Mouse (Mus musculus): ENCODE results near the gene Hat1. TPM values are rescaled to one million over a fixed set of nuclear protein-coding genes. Genes with fewer than 3 reads are reported as not detected.

The Hat1 gene
- total RNA-seq, 4 experiments from 2014 or later: 16.8 to 20.9 (median 18.7) TPM

DNA sequence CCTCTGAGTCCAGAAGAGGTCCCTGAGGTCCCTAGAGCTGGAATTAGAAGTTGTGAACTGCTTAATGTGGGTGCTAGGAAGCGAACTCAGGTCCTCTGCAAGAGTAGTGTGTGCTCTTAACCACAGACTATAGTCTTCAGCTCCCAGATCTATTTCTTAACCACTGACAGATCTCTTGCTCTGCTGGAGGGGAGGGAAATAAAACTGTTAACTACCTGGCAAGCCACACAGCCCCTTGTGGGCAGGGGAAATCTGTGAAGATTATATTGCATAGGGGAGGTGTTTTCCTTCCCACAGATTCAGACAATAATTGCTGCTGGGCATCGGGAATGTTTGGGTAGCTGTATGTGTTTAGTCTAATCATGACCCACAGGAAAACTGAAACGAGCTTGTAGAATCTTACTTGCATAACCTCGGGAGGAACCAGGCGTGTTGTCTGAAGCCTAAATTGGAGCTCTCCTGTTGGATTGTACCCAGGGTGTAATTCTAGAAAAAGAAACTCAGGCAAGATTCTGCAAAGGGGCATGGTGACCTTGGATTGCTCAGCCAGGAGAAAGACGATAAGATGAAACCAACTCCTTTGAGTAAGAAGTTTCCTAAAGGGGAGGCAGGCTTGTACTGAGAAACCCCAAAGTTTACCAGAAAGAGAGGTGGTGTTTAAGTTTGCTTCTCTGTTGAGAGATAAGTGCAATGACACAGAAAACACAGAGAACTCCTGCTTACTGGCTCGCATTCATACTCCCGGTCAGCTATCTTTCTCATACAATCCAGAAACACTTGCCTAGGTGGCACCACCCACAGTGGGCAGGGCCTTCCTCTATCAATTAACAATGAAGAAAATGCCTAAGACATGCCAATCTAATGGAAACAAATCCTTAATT lies 14.2 kb upstream of the Hat1 start:
- no peak for DNase-seq (ENCODE audit: low spot score in 2 of 2)

DNA sequence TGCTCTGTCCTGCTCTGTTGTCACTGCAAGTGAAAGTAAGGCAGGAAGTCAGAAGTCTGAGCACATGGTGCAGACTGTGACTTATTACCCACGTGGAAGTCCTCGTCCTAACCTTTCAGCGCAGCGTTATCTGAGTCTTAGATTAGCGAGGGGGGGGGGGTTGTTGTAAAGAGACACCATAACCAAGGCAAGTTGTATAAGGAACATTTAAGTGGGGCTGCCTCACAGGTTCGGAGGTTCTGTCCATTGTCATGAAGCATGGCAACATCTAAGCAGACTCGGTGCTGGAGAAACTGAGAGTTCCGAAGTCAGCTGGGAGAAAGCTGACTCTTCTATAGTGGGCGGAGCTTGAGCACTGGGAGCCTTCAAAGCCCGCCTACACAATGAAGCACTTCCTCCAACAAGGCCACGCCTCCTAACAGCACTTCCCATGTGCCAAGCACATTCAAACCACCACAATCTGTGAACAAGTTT lies 12.3 kb upstream of the Hat1 start:
- DNase-seq (ENCODE audit: low spot score in 2 of 2): no peak

DNA sequence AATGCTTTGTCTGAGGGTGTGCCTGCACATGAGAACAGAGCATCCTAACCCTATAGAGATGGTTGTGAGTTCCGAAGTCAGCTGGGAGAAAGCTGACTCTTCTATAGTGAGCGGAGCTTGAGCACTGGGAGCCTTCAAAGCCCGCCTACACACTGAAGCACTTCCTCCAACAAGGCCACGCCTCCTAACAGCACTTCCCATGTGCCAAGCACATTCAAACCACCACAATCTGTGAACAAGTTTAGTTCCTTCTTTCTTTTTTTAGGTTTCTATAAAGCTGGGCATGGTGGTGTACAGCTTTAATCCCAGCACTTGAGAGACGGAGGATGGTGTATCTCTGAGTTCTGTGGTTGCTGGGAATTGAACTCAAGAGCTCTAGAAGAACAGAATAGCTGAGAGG lies 11.3 kb upstream of the Hat1 start:
- no peak for DNase-seq (ENCODE audit: low spot score in 2 of 2)

DNA sequence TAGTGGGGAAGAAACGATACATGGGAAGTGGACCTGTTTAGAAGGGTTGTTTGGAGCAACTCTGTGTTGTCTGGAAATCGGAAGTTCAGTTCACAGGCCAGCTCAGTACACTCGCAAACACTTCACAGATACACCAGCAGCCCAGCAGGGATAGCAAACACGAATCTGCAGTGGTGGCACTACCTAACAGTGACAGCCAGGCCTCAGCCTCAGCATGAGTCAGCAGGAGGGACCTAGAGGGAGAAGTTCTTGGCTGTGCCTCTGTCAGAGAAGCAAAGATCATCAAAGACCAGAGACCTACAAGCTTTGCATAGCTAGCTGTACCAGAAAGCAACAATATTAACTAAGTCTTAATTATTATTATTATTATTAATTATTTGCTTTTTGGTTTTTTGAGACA lies 6.8 kb upstream of the Hat1 start:
- DNase-seq (ENCODE audit: low spot score in 2 of 2): no peak

DNA sequence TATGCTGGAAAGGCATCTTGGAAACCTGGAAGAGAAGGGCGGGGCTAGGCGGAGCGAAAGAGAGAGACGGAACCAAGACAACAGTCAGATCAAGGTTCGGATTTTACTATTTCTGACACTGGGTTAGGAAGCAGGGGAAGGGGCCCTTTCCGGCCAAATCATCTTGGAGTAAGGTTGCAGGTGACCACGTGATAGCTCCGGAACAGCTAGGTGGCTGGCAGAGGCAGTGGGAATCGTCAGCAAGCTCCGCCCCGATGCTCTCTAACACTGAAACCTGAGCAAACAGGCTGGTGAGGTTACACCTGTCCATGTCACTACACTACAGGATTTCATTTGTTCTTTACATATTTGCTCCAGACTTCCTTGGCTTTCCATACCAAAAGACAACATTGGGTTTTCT lies 4.9 kb upstream of the Hat1 start:
- no peak for DNase-seq (ENCODE audit: low spot score in 2 of 2)

DNA sequence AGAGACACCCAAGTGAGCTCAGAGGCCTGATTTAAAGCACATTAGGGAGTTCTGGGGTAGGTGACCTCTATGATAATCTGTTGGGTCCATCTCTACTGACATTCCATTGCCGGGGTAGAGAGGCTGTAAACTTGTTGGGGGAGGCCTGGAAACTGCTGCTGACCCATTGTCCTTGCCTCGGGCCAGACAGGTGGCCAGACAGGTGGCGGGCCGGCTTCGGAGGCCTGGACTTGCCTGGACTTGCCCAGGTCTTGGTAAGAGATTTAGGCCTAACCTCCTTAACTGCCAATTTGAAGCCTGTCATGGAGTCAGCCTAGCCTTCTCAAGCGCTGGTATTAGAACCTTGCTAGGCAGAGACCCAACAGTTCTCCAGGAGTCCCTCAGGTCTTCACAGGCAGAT lies 992 bp upstream of the Hat1 start:
- no peak for DNase-seq (ENCODE audit: low spot score in 2 of 2)

DNA sequence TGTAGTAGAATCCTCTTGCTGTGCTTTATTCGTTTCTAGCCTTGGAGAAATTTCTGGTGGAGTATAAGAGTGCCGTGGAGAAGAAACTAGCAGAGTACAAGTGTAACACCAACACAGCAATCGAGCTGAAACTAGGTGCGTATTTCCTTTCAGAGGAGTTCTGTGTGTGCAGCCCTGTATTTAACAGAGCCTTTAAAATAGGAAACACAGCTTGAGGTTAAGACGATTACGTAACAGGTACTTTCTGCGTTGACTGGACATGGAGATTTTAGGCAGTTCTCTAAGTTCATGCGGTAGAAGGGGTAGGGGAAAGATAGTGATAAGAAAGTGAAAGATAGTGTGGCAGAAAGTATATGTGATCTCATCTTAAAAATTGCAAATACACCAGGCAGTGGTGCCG lies 1.1 kb downstream of the Hat1 start:
- no peak for DNase-seq (ENCODE audit: low spot score in 2 of 2)

DNA sequence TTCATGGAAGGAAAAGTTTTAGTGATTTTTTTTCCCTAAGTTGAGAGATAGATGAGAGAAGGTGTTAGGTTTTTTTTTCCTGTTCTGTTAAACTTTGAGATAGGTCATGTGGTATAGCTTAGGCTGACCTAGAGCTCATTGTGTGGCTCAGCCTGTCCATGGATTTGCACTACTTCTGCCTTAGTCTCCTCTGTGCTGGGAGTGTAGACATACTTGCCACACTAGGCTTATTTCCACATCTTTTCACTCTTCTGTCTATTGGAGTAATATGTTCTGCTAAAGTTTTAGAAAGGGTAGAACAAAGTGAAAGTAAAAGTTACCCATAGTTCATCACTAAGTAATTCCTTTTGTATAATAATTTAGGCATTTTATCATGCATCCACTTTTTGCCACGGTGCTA lies 16.9 kb downstream of the Hat1 start:
- no peak for DNase-seq (ENCODE audit: low spot score in 2 of 2)

DNA sequence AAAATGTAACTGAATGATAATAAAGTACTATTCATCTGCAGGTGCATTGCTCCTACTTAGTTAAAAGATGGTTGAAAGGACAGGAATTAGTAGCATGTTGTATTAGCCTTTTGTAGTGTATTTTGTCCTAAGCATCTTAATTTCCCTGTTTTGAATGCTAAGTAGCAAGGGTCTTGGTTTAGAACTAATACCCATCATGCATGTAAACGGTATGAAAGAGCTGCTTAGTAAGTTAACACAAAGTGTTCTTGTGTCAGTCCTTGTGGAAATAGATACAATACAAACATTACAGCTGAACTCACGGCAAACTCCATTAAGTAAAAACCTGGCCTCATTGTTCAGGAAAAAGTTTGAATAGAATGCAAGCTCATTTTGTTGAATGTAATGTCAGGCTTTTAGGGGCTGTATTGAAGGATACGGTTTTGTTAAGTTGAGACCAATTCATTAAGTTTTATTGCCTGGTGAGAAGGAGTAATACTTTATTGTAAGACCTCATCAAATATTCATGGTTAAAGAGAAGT lies 30.1 kb downstream of the Hat1 start:
- DNase-seq (ENCODE audit: low spot score in 2 of 2): no peak

DNA sequence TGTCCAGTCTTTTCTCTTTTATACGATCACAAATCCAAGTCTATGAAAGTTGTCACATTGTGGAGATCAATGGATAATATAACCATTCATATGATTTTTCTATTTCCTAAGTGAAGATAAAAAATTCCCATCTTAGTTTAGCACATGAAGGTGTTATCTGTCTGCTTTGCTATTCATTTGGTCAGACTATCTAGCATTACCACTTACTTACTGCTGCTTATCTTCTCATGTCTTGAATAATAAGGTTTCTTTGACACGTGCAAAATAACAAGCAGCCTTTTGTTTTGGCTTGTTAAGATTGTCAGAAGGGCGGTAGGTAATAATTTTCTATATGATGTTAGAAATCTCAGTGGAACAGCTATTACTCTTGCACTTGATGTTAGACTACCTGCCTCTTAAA lies 30.6 kb downstream of the Hat1 start:
- DNase-seq (ENCODE audit: low spot score in 2 of 2): no peak

DNA sequence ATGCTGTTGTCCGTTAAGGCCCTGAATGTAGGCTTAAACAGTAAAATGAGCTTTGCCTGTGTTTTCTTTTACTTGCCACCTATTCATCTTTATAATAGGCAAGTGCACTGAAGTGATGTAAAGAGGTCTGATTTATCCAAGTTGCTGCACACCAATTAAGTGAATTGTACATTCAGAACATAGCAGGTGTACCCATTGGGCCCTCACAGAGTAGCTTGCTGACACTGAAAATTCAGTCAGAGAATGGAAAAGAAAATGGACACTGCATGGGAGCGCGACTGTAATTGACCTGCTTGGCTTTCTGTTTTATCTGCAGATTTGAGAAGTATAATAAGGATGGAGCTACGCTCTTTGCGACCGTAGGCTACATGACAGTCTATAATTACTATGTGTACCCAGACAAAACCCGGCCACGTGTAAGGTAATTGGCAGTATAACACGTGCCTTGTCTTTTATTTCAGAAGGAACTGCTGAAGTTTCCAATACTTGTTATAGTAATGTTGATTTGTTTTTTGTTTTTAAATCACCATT lies 32.2 kb downstream of the Hat1 start:
- DNase-seq (ENCODE audit: low spot score in 2 of 2): no peak

DNA sequence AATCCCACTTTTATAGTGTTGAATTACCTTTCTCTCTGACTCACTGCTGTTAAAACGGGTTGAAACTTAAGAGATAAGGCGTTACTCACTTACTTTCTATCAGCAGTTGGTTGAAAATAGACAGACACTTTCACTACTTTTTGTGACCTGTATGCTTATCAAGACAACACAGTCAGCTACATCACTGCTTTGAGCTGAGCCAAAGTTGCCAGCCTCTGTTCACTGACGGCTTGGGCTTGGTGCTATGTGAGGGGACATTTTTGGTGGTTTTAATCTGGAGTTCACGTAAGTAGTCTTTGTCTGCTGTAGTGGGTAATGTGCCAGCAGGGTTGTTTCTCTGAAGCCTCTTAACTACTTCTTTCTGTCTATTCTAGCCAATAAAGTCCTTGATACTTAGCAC lies 35.8 kb downstream of the Hat1 start:
- DNase-seq (ENCODE audit: low spot score in 2 of 2): no peak

DNA sequence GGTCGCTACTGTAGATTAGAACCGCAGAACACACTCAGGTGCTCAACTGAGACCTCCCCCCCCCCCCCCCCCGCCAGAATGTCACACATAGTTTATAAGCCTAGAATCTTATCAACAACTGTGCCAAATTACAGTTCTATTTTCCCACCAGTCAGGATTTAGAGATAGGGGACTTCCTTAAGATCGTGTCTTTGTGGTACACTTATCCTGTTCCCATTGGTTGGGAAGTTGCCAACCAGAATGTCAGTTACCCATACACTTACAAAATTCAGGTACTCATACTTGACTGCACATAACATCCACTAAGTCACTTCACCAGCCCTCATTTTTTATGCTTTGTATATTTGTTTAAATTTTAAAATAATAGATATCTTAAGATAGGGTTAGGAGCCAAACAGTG lies 46.7 kb downstream of the Hat1 start:
- no peak for DNase-seq (ENCODE audit: low spot score in 2 of 2)

DNA sequence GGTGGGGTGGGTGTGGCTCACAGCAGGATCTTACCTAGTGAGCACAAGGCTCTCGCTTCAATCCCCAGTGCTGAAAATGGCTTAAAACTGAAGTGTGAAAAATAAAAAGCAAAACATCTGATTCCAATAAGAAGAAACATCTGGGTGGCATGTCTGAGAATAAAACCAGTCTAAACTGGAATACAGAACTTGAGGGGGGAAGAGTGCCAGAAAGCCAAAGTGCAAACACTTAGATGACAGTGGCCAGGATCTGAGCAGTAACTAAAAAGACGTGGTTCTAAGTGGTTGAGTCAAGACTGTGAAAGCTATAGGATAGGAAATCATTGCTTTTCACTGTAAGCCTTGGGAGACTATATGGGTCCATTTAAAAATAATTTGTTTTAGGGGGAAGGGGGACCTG lies 54.6 kb downstream of the Hat1 start:
- no peak for DNase-seq (ENCODE audit: low spot score in 2 of 2)

DNA sequence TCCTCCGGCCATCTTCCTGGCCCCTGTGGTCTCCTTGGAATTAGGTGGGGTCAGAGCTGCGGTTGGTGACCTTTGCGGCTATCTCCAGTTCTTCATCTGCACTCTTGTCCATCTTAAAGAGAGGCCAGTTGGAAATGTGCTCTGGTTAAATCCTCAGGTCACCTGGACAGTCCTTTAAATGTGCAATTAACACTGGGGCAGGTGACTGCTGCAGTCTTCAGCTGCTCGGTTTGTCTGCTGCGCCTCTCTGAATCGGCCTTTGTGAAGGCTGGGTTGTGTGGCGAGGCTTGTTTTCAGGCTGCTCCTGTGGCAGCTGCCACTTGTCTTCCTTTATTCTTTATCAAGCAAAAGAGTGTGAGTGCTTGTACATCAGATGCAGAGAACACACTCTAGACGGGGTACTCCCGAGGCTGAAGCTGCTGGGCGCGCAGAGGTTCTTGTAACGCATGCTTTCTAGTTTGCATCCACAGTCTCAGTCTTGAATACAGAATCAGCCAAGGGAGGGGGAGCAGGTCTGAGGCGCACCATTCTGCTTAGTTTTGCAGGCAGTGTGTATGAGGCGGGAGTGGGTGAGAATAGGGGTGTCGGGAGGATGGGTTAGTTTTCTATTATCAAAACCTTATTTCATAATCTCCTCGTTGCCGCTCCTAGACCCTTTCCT lies 56.9 kb downstream of the Hat1 start:
- no peak for DNase-seq (ENCODE audit: low spot score in 2 of 2)

DNA sequence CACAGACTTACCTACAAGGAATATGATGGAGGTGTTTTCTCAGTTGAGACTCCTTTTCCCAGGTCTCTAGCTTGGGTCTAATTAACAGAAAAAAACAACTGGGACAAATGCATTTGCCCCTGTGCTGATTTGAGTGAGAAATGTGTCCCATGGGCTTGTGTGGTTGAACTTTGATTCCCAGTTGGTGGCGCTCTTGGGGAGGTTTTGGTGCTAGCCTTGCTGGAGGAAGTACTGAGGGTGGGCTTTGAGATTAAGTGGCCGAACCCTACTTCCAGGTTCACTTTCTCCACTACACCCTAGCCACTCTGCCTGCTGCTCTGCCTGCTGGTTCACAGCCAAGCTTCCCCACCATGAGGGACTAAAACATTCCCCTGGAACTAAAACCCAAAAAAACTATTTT lies 60.8 kb downstream of the Hat1 start:
- no peak for DNase-seq (ENCODE audit: low spot score in 2 of 2)

DNA sequence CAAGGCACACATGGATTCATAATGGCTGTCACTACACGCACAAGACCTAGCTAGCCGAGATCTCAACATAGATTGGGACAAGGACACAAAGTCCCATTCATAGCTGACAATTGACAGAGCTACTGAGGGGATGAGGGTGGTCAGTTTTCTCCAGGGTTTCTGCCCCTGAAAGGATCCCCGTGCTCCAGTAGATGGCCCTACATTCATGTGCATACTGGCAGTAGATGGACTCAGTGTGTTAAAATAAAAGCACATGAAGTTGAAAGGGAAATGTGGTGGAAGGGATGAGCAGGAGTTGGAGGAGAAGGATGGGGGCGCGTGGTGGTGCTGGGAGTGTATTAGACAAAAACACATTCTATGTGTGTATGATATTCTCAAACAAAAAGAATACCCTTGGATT lies 63.0 kb downstream of the Hat1 start:
- DNase-seq (ENCODE audit: low spot score in 2 of 2): no peak

DNA sequence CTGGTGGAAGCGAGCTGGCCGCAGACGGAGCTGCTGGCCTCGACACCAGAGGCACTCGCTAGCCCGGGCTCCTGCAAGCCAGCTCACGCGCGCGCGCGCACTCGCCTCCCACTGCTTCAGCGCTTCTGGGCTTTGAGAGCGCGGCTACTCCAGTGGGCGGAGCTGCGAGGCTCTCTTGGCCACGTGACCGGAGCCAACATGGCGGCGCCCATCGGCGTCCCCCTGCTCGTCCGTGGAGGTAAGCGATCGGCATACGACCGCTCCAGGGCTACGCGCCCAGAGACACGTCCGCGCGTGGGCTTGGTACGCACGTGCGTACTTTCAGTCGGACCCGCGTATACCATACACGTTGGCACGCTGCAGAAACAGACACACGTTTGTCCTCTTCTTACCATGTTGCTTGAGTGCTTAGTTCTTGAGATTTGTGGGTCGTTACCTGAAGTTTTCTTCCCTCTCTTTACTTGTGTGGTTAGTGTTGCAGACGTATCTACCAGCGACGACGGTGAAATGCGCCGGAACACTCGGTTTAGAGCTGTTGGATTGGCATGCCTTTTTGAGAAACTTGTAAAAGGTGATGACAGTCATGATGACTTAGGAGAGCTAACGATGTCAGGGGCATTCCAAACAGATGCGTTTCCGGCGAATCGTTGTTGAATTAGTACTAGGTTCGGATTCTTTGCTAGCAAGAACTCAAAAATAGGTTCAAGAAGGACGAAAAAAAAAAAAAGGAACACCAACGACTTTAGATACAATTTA lies 64.6 kb downstream of the Hat1 start, which contains the start of gene Metap1d:
Metap1d (plus strand) TSS at position 116 of the 756 bp plus-strand sequence.
- DNase-seq (ENCODE audit: low spot score in 2 of 2): peak; percentile 92 to 94

DNA sequence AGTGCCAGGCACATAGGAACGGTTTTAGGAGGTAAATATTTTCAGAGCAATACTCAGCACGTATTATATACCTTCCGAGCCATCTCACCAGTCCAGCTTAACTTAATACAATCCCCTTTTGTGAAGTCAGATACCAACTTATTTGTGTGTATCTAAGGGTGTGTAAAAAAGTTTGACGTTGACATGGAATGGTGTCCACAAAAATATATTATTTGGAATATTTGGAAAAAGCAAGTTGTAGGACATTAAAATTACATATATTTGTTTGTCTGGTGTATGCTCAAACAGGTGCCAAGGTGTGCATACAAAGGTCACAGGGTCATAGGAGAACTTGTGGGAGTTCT lies 65.1 kb downstream of the Hat1 start:
- DNase-seq (ENCODE audit: low spot score in 2 of 2): no peak

DNA sequence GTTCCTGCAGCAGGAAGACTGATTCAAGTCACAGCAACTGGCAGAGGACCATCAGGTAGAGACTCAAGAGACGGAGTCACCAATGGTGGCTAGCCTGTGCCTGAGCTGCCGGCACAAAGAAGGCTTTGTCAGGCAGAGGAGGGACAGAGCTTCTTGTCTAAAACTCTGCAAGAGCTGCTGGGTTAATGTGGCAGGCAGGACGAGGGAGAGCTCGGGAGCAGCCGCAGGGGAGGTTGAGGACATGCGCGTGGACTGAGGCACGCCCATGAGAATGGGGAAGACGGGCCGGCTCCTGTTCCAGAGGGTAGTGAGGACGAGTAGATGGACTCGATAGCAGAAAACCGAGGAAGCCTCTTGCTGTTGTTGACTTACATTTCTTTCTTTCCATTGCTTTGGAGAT lies 69.9 kb downstream of the Hat1 start:
- no peak for DNase-seq (ENCODE audit: low spot score in 2 of 2)

DNA sequence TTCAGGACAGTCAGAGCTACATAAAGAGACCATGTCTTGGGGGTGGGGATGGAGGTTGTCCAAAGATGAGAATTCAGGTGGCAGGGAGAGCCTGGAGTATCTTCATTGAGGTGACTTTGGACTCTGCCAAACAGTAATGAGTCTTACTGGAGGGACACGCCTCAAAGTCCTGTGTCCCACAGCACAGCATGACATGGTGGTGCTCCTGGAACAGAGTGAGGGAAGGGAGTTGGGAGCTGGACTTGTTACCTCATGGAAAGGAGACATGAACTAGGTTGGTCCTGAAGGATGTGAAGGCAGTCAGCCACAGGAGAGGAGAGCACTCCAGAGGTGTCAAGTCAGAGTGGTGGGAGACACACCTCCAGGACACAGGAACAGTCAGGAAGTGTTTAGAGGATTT lies 70.9 kb downstream of the Hat1 start:
- DNase-seq (ENCODE audit: low spot score in 2 of 2): no peak

DNA sequence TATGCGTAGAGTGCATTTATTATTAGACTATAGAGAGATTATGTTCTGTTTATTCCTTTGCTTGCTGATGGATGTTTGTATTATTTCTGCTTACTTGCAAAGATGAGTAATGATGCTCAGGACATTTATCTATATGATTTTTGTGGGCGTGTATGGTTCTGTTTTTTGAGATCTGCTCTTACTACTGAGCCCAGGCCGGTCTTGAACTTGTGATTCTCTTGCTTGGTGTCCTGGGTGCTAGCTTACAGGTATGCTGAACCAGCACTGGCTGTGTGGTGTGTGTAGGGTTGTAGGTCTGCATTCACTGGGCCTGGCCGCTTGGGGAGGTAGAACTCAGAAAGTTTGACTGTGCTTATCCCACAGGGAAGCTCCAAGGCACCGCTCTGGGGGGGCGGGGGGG lies 72.4 kb downstream of the Hat1 start:
- DNase-seq (ENCODE audit: low spot score in 2 of 2): no peak

All from layer of hippocampus, adult 8-10 months (tissue).